Mouse (Mus musculus) liver, adult 2 months (tissue): ENCODE measurements around the gene Pbx3. TPM values are rescaled to one million over a fixed set of nuclear protein-coding genes. Genes with fewer than 3 reads are reported as not detected.

Experiments
- DNase-seq: peaks from one replicate; pipeline ENCODE4 v3.0.0-alpha.2; 2011; ENCODE audit warnings: low read depth, low spot score; ENCODE audit errors: extremely low read depth
- H3K27ac ChIP-seq: fragments of 200-500 bp; replicated peaks from 2 replicates; pipeline ENCODE4 v1.5.1; 2012; ENCODE audit warnings: low read depth, mild to moderate bottlenecking, control low read depth, inconsistent platforms, low read length; ENCODE audit not compliant: insufficient read depth
- H3K27me3 ChIP-seq: fragments of 200-500 bp; 2 replicates; pipeline ENCODE4 v1.6.1; 2012; ENCODE audit warnings: mild to moderate bottlenecking, moderate library complexity, low read length, inconsistent platforms; ENCODE audit not compliant: control insufficient read depth, insufficient read depth
- H3K36me3 ChIP-seq: fragments of 200-500 bp; 2 replicates; pipeline ENCODE4 v1.6.1; 2012; ENCODE audit warnings: low read length, inconsistent platforms; ENCODE audit not compliant: control insufficient read depth, insufficient read depth
- H3K4me1 ChIP-seq: fragments of 200-500 bp; 2 replicates; pipeline ENCODE4 v1.6.1; 2011; ENCODE audit warnings: low read length; ENCODE audit not compliant: control insufficient read depth, insufficient read depth
- H3K4me3 ChIP-seq: fragments of 200-500 bp; 2 replicates; pipeline ENCODE4 v1.5.1; 2011; ENCODE audit warnings: low read depth, mild to moderate bottlenecking, control low read depth, low read length, moderate library complexity; ENCODE audit not compliant: insufficient read depth
- H3K79me2 ChIP-seq: fragments of 200-500 bp; 2 replicates; pipeline ENCODE4 v1.6.1; 2012; ENCODE audit warnings: inconsistent platforms, mild to moderate bottlenecking, low read length, moderate library complexity; ENCODE audit not compliant: control insufficient read depth, insufficient read depth
- H3K9ac ChIP-seq: fragments of 200-500 bp; 2 replicates; pipeline ENCODE4 v1.6.1; 2012; ENCODE audit warnings: low read depth, mild to moderate bottlenecking, control low read depth, inconsistent platforms, low read length
- CTCF ChIP-seq: fragments of 200-500 bp; IDR thresholded peaks from 2 replicates; pipeline ENCODE4 v1.5.1; 2011; ENCODE audit warnings: low read depth, low read length, control low read depth
- POLR2A ChIP-seq: fragments of 200-500 bp; IDR thresholded peaks from 2 replicates; pipeline ENCODE4 v1.6.1; 2011; ENCODE audit warnings: low read length, control low read depth; ENCODE audit not compliant: insufficient read depth; ENCODE audit errors: extremely low read depth
- WGBS: fragments of 180-500 bp; shearing (Covaris S2); methylation state at CpG from one replicate; pipeline ENCODE4 v1.1.7; 2018; 5-methylcytosine and 5-hydroxymethylcytosine counted together
- polyA plus RNA-seq: library from polyadenylated mRNA; depleted of rRNA; stranded (reverse); fragments of >200 nt; gene quantifications from 2 replicates; pipeline ENCODE4 v1.2.3, GENCODE M21; 2012
- total RNA-seq: library from RNA; depleted of rRNA; stranded (reverse); fragments of >200 nt; gene quantifications from 2 replicates; pipeline ENCODE4 v1.2.3, GENCODE M21; 2014

The Pbx3 gene
- total and polyA plus RNA-seq, 2 experiments = 1.0 to 1.9 TPM

- DNase-seq = no peak
Measured at GRCm38 (mm10) chr2:34355801-34356211, 17.1 kb downstream of the Pbx3 start.

GRCm38 (mm10) chr2:34352006-34352405 is 20.9 kb downstream of the Pbx3 start:
- H3K79me2 ChIP-seq = no peaks in the 10 kb centered on the region; the same call in 1 of the 2 replicates
- TF ChIP-seq POLR2A (no peak), CTCF (no peak)
- H3K9ac ChIP-seq = no peak overlapping the region
- no peak overlapping the region for H3K4me3 ChIP-seq
- no peaks in the 10 kb centered on the region for H3K36me3 ChIP-seq
- DNase-seq = no peak
- no peak overlapping the region for H3K27ac ChIP-seq
- no peaks in the 10 kb centered on the region for H3K4me1 ChIP-seq
- H3K27me3 ChIP-seq = no peaks in the 10 kb centered on the region

More at GRCm38 (mm10) chr2:34355801-34356211, 17.1 kb downstream of the Pbx3 start:
- Histone ChIP-seq H3K9ac (no peak overlapping the region), H3K4me3 (no peak overlapping the region), H3K79me2 (no peaks in the 10 kb centered on the region; the same call in 1 of the 2 replicates), H3K36me3 (no peaks in the 10 kb centered on the region), H3K27me3 (no peaks in the 10 kb centered on the region), H3K4me1 (peaks cover 4% of the 10 kb centered on the region), H3K27ac (no peak overlapping the region)
- TF ChIP-seq POLR2A (no peak), CTCF (no peak)
- 93% methylated on average over 7 of the region's 7 CpGs for WGBS

DNA sequence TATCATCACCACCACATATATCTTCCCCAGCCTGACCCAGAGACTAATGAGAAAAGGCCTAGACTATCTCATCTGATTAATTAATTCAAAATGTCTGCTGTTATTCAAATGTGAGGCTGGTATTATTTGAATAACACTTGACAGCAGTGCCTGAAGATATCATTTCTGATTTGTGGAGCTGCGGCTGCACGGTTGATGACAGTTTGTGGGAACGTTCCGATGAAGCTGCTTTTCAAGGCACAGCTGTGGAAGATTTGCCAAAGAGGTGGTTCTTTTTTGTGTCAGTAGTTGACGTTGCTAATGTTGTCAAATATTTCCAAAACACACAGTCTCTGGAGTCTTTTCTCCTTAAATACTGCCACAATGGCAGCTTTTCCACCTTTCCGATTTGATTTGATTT is 25.8 kb downstream of the Pbx3 start:
- Histone ChIP-seq H3K4me1 (no peaks in the 10 kb centered on the region), H3K9ac (no peak overlapping the region), H3K36me3 (no peaks in the 10 kb centered on the region), H3K79me2 (no peaks in the 10 kb centered on the region), H3K4me3 (no peak overlapping the region), H3K27me3 (no peaks in the 10 kb centered on the region), H3K27ac (no peak overlapping the region)
- no peak for TF ChIP-seq POLR2A
- TF ChIP-seq CTCF = no peak
- no peak for DNase-seq
- 96% methylated on average over 6 of the region's 6 CpGs for WGBS

DNA sequence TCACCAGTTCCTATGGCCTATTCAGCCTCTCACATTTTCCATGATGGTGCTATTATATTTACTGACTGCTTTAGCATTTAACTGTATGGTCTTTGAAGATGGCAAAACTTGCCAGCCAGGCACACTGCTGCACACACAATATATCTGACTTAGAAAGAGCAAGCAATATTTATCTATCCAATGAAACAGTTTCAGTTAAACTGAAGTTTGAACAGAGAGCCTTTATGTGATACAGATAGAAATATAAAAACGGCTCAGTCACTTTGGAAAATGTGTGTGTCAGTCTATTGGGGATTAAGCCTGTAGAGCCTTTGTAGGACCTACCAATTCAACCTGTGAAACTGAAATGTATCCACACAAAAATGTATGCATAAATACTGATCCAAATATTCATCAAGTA is 74.3 kb downstream of the Pbx3 start:
- 85% methylated on average over 1 of the region's 1 CpGs for WGBS
- Histone ChIP-seq H3K79me2 (no peaks in the 10 kb centered on the region), H3K9ac (no peak overlapping the region), H3K36me3 (no peaks in the 10 kb centered on the region), H3K4me1 (no peaks in the 10 kb centered on the region), H3K4me3 (no peak overlapping the region), H3K27ac (no peak overlapping the region), H3K27me3 (no peaks in the 10 kb centered on the region)
- DNase-seq = no peak
- TF ChIP-seq CTCF (no peak), POLR2A (no peak)

- DNase-seq = no peak
- Histone ChIP-seq H3K4me1 (no peaks in the 10 kb centered on the region), H3K27me3 (no peaks in the 10 kb centered on the region), H3K36me3 (no peaks in the 10 kb centered on the region), H3K27ac (no peak overlapping the region), H3K79me2 (no peaks in the 10 kb centered on the region), H3K9ac (no peak overlapping the region), H3K4me3 (no peak overlapping the region)
- WGBS = 97% methylated on average over 3 of the region's 3 CpGs
- TF ChIP-seq POLR2A = no peak
- no peak for TF ChIP-seq CTCF
Measured at GRCm38 (mm10) chr2:34298202-34298601, 74.7 kb downstream of the Pbx3 start.

DNA sequence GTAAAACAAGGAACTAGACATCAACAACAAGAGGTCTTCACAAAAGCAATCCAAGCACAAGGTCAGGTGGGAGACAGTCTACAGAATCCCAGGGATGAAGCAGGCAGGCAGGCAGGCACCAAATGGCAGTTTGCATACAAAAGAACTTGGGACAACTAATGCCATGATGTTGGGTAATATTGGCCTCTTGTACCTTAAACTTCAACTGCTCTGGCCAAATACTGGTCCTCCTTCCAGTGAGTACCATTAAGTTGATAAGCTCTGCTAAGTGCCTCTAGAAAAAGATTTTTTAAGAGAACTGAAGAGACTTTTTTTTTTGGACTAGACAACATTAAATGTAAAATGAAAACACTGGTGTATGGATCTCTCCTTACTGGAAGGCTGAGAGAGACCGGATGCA is 83.2 kb downstream of the Pbx3 start:
- Histone ChIP-seq H3K36me3 (no peaks in the 10 kb centered on the region), H3K4me3 (no peak overlapping the region), H3K4me1 (no peaks in the 10 kb centered on the region), H3K27me3 (no peaks in the 10 kb centered on the region), H3K27ac (no peak overlapping the region), H3K79me2 (no peaks in the 10 kb centered on the region), H3K9ac (no peak overlapping the region)
- 98% methylated on average over 1 of the region's 1 CpGs for WGBS
- no peak for TF ChIP-seq POLR2A
- no peak for TF ChIP-seq CTCF
- DNase-seq = peak; percentile 60
